In the genomic region with DNA sequence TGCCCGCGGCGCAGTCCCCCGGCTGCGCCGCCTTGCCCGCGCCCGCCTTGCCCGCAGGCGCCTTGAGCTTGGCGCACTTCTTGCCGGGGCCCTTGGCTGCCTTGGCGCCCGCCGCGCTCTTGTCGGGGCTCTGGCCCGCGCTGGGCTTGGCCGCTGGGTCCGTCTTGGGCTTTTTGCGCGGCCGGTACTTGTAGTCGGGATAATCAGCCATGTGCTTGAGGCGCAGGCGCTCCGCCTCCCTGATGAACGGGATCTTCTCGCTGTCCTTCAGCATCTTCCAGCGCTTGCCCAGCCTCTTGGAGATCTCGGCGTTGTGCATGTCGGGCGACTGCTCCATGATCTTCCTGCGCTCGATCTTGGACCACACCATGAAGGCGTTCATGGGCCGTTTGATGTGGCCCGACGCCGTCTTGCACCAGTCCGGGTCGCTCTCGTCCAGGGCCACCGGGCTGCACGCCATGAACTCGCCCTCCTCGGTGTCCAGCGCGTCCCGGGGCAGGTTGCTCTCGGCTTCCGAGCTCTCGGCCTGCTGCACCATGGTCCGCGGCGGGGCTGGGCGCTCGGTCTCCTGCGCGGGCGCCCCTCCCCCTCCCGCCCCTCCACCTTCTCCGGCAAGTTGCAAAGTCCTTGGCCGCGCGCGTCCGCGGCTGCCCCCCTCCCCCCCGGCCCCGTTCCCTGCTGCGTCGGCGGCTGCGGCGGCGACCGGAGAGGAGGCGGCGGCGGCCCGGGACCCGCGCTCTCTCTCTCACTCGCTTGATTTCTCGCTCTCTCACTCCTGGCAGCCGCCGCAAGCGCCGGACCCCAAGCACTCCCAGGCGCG, we compare ENCODE assay signal across 7 mouse cellular contexts. TPM values are rescaled to one million over a fixed set of nuclear protein-coding genes. Genes with fewer than 3 reads are reported as not detected.
DNase-seq lines count a peak whose midpoint lies in the region; ATAC-seq and TF ChIP-seq lines count a peak whose summit lies in the region.

A gene (minus strand): TSS at position 704 of the 820 bp plus-strand sequence.

- no peak for TF ChIP-seq EP300 in ES-Bruce4 (IDR thresholded peaks at IDR 0.05; ENCODE audit: insufficient read depth, low read depth, low read length)

- no peaks in the 10 kb centered on the region for H3K36me3 ChIP-seq in ES-Bruce4 (ENCODE audit: control insufficient read depth, insufficient read depth, low read length, poor library complexity, severe bottlenecking)
- no peaks in the 10 kb centered on the region for H3K36me3 ChIP-seq in hindbrain, postnatal 0 days (ENCODE audit: insufficient read depth, low read length)
- no peaks in the 10 kb centered on the region for H3K36me3 ChIP-seq in midbrain, embryonic 15.5 days (replicated peaks)

- intact Hi-C loops in left cerebral cortex, postnatal 36 days (cut with DNase I), result loop anchor here (2.0 to 10.0 kb wide), 6 partner anchors 185 to 1091 kb away; no protein-coding TSS in a partner anchor

- TF ChIP-seq CTCF in ES-Bruce4 (IDR thresholded peaks at IDR 0.05; ENCODE audit: low read depth, low read length), result no peak
- TF ChIP-seq CTCF in hindbrain, postnatal 0 days (IDR thresholded peaks at IDR 0.05; ENCODE audit: low read depth), result no peak

- TF ChIP-seq POLR2A in ES-Bruce4 (IDR thresholded peaks at IDR 0.05; ENCODE audit: insufficient read depth, low read length), result no peak

- H3K27me3 ChIP-seq in ES-Bruce4 (ENCODE audit: control insufficient read depth, insufficient read depth, low read length, poor library complexity, severe bottlenecking), result no peaks in the 10 kb centered on the region
- no peaks in the 10 kb centered on the region for H3K27me3 ChIP-seq in hindbrain, postnatal 0 days (ENCODE audit: insufficient read depth, low read length)
- H3K27me3 ChIP-seq in midbrain, embryonic 15.5 days (replicated peaks), result no peaks in the 10 kb centered on the region

- peak within 1 kb of the TSS; percentile 72 for H3K4me2 ChIP-seq in hindbrain, postnatal 0 days (ENCODE audit: low read depth, low read length)
- peak within 1 kb of the TSS; percentile 63 for H3K4me2 ChIP-seq in midbrain, embryonic 15.5 days

- DNase-seq in R1 (ENCODE audit: low read depth, low spot score), result peak; percentile 68
- DNase-seq in forelimb bud, embryonic 11.5 days (ENCODE audit: low read depth, low spot score), result peak; percentile 70
- DNase-seq in hindbrain, postnatal 0 days (ENCODE audit: low spot score), result peak; percentile 79
- DNase-seq in left cerebral cortex, postnatal 36 days (ENCODE audit: low spot score in 2 of 2), result peak in 1 of 2 experiments; percentile 74
- DNase-seq in yolk sac, embryonic 10.5 days (ENCODE audit: low spot score), result peak; percentile 71

- no peaks in the 10 kb centered on the region for H3K9me3 ChIP-seq in ES-Bruce4 (replicated peaks; ENCODE audit: control insufficient read depth, insufficient read depth, low read length, poor library complexity, severe bottlenecking)
- no peaks in the 10 kb centered on the region for H3K9me3 ChIP-seq in hindbrain, postnatal 0 days (ENCODE audit: low read length)
- no peaks in the 10 kb centered on the region for H3K9me3 ChIP-seq in midbrain, embryonic 15.5 days

- H3K27ac ChIP-seq in ES-Bruce4 (ENCODE audit: insufficient read depth, low read length), result peak within 1 kb of the TSS; percentile 65
- H3K27ac ChIP-seq in hindbrain, postnatal 0 days, result peak within 1 kb of the TSS; percentile 97
- peak within 1 kb of the TSS; percentile 99 for H3K27ac ChIP-seq in midbrain, embryonic 15.5 days

- peak within 1 kb of the TSS; percentile 76 for H3K4me3 ChIP-seq in ES-Bruce4 (ENCODE audit: low read depth, low read length)
- H3K4me3 ChIP-seq in hindbrain, postnatal 0 days (ENCODE audit: low read length), result peak within 1 kb of the TSS; percentile 97
- H3K4me3 ChIP-seq in midbrain, embryonic 15.5 days, result peak within 1 kb of the TSS; percentile 82

- peak within 1 kb of the TSS; percentile 86 for H3K9ac ChIP-seq in ES-Bruce4 (ENCODE audit: low read depth, poor library complexity, severe bottlenecking)
- H3K9ac ChIP-seq in hindbrain, postnatal 0 days (replicated peaks; ENCODE audit: low read length), result peak within 1 kb of the TSS; percentile 94
- peak within 1 kb of the TSS; percentile 97 for H3K9ac ChIP-seq in midbrain, embryonic 15.5 days

- H3K4me1 ChIP-seq in ES-Bruce4 (ENCODE audit: control insufficient read depth, insufficient read depth, low read length), result peaks cover 2% of the 10 kb centered on the region
- H3K4me1 ChIP-seq in hindbrain, postnatal 0 days (ENCODE audit: insufficient read depth, low read length), result peaks cover 4% of the 10 kb centered on the region
- H3K4me1 ChIP-seq in midbrain, embryonic 15.5 days, result peaks cover 17% of the 10 kb centered on the region

- under 1% methylated on average over 84 of the region's 95 CpGs for WGBS in hindbrain, postnatal 0 days
- WGBS in midbrain, embryonic 15.5 days, result under 1% methylated on average over 81 of the region's 95 CpGs

- ATAC-seq in hindbrain, postnatal 0 days, result peak; percentile 19
- peak; percentile 48 for ATAC-seq in midbrain, embryonic 15.5 days (replicated peaks)

RNA-seq across cellular contexts. Expression of the gene that starts here (rescaled TPM):
- polyA plus RNA-seq in ES-Bruce4 (2011; ENCODE audit: insufficient read depth, insufficient read length, low read depth, missing spikeins), result 60.1 and 62.5 TPM in 2 replicates
- total RNA-seq in hindbrain, postnatal 0 days (2014; rRNA removed), result 95.5 and 101 TPM in 2 replicates
- polyA plus RNA-seq in hindbrain, postnatal 0 days (2015; fragmentation: Nextera tagmentation; extraction: Ambion mirVana), result 92.9 and 97.8 TPM in 2 replicates
- 10 to 100 TPM; 11.0 to 19.4 TPM for total RNA-seq in left cerebral cortex, postnatal 36 days (2021)
- 467 and 470 TPM in 2 replicates for polyA plus RNA-seq in midbrain, embryonic 15.5 days (2015; fragmentation: Nextera tagmentation; extraction: Ambion mirVana)
